Mouse (Mus musculus): ENCODE measurements around the gene Foxo4. TPM values are rescaled to one million over a fixed set of nuclear protein-coding genes. Genes with fewer than 3 reads are reported as not detected.

The Foxo4 gene
- total RNA-seq, 2 experiments from 2014 or later = 32.3 to 36.8 TPM

DNA sequence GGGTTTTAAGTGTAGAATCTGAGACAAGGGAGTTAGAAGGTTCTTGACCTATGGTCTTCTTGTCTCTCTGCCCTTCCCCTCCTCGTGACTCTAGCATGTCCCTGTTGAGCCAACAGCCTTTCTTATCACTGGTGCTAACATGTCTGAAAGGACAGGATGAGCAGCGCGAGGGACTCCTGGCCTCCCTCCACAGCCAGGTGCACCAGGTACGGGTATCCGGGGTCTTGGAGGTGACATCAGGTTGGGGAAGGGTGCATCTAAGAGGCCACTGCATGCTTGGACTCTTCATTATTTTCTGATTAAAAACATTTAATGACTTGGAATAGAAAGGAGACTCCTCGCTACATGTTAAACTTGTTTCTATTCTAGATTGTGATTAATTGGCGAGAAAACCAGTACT lies 34.7 kb downstream of the Foxo4 start:
- no peak for DNase-seq (ENCODE audit: low spot score in 2 of 2)

DNA sequence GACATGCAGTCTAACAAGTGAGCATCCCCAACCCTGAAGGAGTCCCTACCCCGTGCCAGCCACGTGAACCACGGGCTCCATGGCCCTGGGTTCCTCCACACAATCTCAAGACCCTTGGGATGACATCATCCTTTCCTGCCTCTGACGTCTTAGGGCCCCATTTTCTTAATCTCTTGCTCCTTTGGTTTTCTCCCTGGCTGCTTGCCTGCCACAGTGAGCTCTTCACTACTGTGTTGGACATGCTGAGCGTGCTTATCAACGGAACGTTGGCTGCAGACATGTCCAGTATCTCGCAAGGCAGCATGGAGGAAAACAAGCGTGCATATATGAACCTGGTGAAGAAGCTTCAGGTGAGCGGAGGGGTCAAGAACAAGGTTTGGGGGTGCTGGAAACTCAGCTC lies 35.8 kb downstream of the Foxo4 start:
- no peak for DNase-seq (ENCODE audit: low spot score in 2 of 2)

DNA sequence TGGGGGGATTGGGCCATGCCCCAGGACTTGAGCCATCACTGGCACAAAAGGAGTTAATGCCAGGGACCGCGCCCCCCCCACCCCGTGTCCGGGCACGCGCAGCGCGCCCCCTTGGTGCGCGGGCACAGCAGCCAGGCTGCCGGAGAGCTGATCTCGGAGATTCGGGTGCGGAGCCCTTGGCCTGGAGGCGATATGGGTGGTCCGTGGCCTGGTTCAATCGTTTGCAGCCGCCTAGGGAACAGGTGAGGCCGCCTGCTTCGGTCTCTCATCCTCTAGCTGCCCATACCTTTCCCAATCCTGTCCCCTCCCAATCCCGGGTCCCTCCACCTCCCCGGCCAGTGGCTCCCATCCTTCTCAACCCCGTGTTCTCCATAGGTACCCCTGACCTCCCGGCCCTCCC lies 44.7 kb downstream of the Foxo4 start, which contains the start of gene Nlgn3:
TSS of gene Nlgn3 (plus strand) at position 114 of the 400 bp plus-strand sequence.
- DNase-seq (ENCODE audit: low spot score in 2 of 2) = peak in 1 of 2 experiments; percentile 4

DNA sequence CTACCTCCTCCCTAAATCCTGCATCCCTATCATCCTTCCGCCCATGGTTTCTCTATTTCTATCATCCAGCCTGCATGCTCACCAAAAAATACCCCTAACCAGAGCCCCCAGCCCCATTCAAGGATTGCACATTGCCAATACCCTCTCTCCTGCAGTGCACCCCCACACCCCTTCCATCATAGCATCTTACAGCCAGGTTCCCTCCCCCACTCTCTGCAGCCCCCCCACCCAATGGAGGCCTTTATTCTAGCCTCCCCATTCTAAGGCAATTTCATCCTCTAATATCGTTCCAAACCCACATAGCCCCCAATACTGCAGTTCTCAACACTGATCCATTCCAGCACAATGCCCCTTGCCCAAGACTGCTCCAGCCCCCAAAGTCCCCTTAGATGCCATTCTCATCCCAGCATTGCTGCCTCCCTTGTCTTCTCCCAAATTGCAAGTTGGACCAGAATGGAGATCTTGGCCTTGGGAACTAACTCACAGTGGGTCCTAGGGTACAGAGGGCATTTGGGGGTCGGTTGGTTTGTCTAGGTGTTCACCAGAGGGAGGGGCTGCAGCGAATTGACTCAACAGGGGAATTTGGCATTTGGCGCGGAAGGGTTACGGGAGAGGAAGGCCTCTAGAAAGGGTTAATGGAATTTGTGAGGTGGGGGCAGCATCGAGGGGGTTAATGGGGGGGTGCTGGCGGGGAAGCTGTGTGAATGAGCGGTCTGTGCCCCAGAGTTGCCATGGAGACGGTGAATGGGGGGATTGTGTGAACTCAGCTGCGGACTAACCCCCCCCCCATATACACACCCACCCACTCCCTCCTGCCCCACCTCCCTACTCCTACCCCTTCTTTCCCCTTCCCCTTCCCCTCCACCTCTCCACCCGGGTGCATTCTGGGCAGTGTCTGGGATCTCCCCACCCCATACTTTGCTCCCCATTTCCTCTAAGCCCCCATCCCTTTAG lies 45.4 kb downstream of the Foxo4 start:
- no peak for DNase-seq (ENCODE audit: low spot score in 2 of 2)

DNA sequence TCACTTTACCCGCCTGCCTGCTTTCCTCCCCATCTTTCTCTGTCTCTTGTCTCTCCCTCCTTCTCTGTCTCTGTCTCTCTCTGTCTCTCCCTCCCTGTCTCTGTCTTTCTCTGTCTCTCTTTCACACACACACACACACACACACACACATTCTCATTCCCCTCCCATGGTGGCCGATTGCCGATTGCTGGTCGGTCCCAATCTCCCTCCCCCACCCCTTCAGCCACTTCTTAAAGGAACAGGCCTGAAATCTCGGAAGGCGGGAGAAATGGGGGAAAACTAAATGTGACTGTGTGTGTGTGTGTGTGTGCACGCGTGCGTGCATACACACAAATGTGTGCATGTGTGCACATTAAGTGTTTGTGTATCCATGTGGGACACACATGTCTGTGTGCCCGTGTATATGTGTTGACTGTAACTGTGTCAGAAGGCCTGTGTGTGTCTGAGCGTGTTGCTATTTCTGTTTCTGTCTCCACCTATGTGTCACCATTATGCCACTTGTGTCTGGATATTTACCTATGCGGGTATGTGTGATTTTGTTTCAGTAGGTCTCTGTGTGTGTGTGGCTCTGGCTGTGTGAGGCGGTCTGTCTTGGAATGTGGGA lies 46.2 kb downstream of the Foxo4 start:
- DNase-seq (ENCODE audit: low spot score in 2 of 2) = no peak

DNA sequence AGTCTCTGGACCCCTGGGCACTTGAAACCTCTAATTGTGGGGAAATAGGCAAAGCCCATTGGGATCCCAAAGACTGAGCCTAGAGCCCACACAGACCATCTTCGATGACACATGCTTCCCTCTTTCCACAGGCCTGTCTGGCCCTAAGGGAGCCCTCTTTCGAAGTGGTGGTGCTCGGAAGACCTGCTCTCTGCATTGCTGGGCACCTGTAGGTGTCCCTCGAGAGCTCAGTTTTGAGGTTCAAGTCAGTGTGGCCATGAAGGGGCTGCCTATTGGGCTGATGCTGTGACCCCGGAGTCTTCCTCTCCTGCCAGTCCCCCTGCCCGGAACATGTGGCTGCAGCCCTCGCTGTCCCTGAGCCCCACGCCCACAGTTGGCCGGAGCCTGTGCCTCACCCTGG lies 47.3 kb downstream of the Foxo4 start:
- DNase-seq (ENCODE audit: low spot score in 2 of 2) = no peak

DNA sequence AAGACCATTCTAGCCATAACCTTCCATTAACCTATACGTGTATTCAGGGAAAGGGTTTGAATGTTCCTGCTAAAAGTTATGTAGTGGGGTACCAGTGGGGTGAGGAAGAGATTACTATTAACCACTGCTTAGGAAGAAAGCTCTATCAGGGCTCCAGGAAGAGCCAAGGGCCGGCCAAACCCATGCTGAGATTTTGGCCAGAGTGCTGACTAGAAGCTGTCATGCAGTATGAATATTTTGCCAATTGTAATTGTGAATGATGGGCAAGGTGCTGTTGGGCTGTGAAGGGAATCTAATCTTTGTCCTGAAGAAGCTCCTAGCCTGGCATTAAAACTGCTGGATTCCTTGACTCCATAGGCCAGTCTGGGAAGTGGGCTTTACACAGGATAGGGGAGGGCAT lies 50.3 kb downstream of the Foxo4 start:
- DNase-seq (ENCODE audit: low spot score in 2 of 2) = no peak

DNA sequence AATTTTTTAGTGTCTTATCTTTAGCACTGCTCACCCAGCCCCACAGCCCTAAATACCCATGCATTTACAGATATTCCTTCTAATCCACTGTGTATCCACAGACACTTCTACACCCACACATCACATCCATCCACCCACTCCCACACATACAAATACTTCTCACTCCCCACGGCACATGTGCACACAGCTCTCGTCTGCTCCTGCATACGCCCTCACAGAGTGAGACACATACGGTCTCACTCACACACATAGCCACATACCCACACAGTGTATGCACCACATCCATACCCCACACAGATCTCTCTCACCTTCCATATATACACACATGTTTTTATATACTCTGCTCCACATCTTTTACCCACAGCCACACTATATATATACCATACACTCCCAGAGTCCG lies 55.0 kb downstream of the Foxo4 start:
- no peak for DNase-seq (ENCODE audit: low spot score in 2 of 2)

Other genes with a start within 250 kb of the Foxo4 start
- gene Tex11, start 194.9 kb upstream of the Foxo4 start, total RNA-seq (2021) = under 1 TPM in 1 of 2 experiments, not detected in 1; 0.08 TPM
- gene Slc7a3, start 168.5 kb upstream of the Foxo4 start, total RNA-seq (2021) = 1 to 10 TPM; 1.8 to 2.0 TPM
- gene Snx12, start 32.0 kb upstream of the Foxo4 start, total RNA-seq (2021) = 10 to 100 TPM; 58.5 to 61.6 TPM
- 1 to 10 TPM in 1 of 2 experiments, under 1 TPM in 1; 0.84 to 1.2 TPM for gene Gm614, start 9.5 kb downstream of the Foxo4 start, total RNA-seq (2021)
- 10 to 100 TPM; 10.4 TPM for gene Il2rg, start 13.7 kb downstream of the Foxo4 start, total RNA-seq (2021)
- not detected for gene Gm20489, start 14.5 kb downstream of the Foxo4 start, total RNA-seq (2021)
- 10 to 100 TPM; 43.6 to 48.7 TPM for gene Med12, start 19.5 kb downstream of the Foxo4 start, total RNA-seq (2021)
- 10 to 100 TPM; 13.4 to 13.6 TPM for gene Nlgn3, start 44.6 kb downstream of the Foxo4 start, total RNA-seq (2021)
- gene Gjb1, start 121.8 kb downstream of the Foxo4 start, total RNA-seq (2021) = 10 to 100 TPM in 1 of 2 experiments, 1 to 10 TPM in 1; 6.2 to 43.9 TPM
- gene Zmym3, start 166.3 kb downstream of the Foxo4 start, total RNA-seq (2021) = 100 to 1,000 TPM; 134 to 141 TPM
- gene Nono, start 174.8 kb downstream of the Foxo4 start, total RNA-seq (2021) = 100 to 1,000 TPM; 287 to 290 TPM
- 10 to 100 TPM in 1 of 2 experiments, 1 to 10 TPM in 1; 8.5 to 18.5 TPM for gene Itgb1bp2, start 194.6 kb downstream of the Foxo4 start, total RNA-seq (2021)